Mouse (Mus musculus) mammary gland, adult 2 months (tissue): ENCODE measurements around the gene Ptprr. TPM values are rescaled to one million over a fixed set of nuclear protein-coding genes. Genes with fewer than 3 reads are reported as not detected.

Experiments
- polyA plus RNA-seq: library from polyadenylated mRNA; depleted of rRNA; stranded (reverse); fragments of >200 nt; gene quantifications from 2 replicates; pipeline ENCODE4 v1.2.3, GENCODE M21; 2012; ENCODE audit warnings: low replicate concordance; rRNA removed

The Ptprr gene
- 0.27 and 0.34 TPM in 2 replicates for polyA plus RNA-seq

GRCm38 (mm10) chr10:116017845-116018479 is at the start of gene Ptprr:
Gene Ptprr, plus strand, starts transcription at chr10:116018213.

DNA sequence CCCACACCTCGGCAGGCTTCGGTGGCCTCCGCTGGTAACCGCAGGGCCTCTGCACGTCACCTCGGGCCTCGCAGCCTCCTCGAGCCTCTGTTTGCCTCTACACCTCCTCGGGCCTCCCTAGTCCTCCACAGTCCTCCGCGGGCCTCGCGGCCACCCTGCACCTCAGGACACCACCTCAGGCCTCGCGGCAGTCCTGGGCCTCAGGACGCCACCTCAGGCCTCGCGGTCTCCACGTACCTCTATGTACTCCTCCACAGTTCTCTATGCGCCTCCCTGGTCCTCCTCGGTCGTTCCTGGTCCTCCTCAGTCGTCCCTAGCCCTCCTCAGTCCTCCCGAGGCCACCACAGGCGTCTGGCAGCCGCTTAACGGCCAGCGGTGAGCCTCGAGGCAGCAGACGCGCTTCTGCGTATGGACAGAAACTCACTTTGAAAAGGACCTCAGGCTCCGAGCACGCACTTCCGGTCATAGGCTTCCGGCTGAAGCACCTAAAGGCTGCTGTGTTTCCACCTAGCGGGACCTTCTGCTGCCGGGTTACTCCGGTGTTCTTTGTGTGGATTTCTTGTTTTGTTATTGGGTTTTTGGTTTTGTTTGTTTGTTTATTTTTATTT is 96.0 kb downstream of the Ptprr start, which contains the start of gene 4933416C03Rik:
Gene 4933416C03Rik (minus strand): TSS at position 51 of the 608 bp plus-strand sequence.

DNA sequence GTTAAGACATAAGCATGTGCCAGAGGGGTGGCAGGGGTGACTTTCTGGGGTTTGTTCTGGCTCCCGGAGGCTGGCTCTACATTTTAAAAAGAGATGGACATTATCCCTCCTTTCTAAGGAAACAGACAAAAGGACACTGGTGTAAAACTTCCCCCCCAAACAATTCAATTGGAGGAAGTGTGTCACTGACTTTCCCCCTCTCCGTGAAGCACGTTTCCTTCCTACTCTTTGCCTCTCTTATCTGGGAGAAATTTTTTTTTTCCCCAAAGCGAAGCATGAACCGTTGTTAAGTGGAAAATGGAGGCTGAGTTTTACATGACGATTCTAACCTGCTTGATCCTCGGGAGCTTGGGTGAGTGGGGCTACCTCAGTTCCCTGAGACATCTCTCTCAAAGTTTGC is 257.3 kb downstream of the Ptprr start, which contains the start of gene Ptprb:
Gene Ptprb (plus strand): TSS at position 244 of the 400 bp plus-strand sequence.

Other genes with a start within 250 kb of the Ptprr start
- 0.93 and 8.8 TPM in 2 replicates for gene Tspan8, start 201.4 kb upstream of the Ptprr start, polyA plus RNA-seq
- gene 4933416C03Rik, start 95.7 kb downstream of the Ptprr start, polyA plus RNA-seq: not detected in 2 replicates